ENCODE assay signal across 21 mouse cellular contexts in genomic region chr5:72844776-72845495, GRCm38 (mm10). TPM values are rescaled to one million over a fixed set of nuclear protein-coding genes. Genes with fewer than 3 reads are reported as not detected.
A peak's percentile ranks its signal among the peaks of the same experiment; 100 is the strongest.
DNase-seq lines count a peak whose midpoint lies in the region; ATAC-seq and TF ChIP-seq lines count a peak whose summit lies in the region.
"Had no signal": no experiment of that assay in that cellular context is flagged by ENCODE, and none has a peak within 500 bp of the region (broad histone marks: within the 10 kb centered on the region; RNA-seq: fewer than 3 reads in every experiment).

No protein-coding gene starts in this region.

- no peaks in the 10 kb centered on the region for H3K27me3 ChIP-seq in forebrain, embryonic 11.5 days (ENCODE audit: control insufficient read depth, insufficient read depth, low read length)
- H3K27me3 ChIP-seq in forebrain, embryonic 14.5 days (replicated peaks; ENCODE audit: control insufficient read depth, insufficient read depth, low read length): no peaks in the 10 kb centered on the region
- no peaks in the 10 kb centered on the region for H3K27me3 ChIP-seq in kidney, embryonic 15.5 days
- H3K27me3 ChIP-seq in midbrain, embryonic 11.5 days (ENCODE audit: control insufficient read depth, insufficient read depth, low read length): no peaks in the 10 kb centered on the region
- no peaks in the 10 kb centered on the region for H3K27me3 ChIP-seq in midbrain, postnatal 0 days (ENCODE audit: insufficient read depth, low read length)
- H3K27me3 ChIP-seq in intestine, postnatal 0 days (replicated peaks; ENCODE audit: control insufficient read depth, insufficient read depth, low read length): no peaks in the 10 kb centered on the region
- H3K27me3 ChIP-seq: hindbrain, embryonic 13.5 days; limb, embryonic 13.5 days; neural tube, embryonic 15.5 days; Patski had no signal

- 91% methylated on average over 7 of the region's 7 CpGs for WGBS in forebrain, embryonic 11.5 days
- WGBS in forebrain, embryonic 14.5 days: 81% methylated on average over 7 of the region's 7 CpGs
- WGBS in kidney, embryonic 15.5 days: 72% methylated on average over 7 of the region's 7 CpGs
- 87% methylated on average over 7 of the region's 7 CpGs for WGBS in midbrain, embryonic 11.5 days
- WGBS in midbrain, postnatal 0 days: 80% methylated on average over 7 of the region's 7 CpGs
- 48% methylated on average over 7 of the region's 7 CpGs for WGBS in intestine, postnatal 0 days

- no peak for TF ChIP-seq CTCF in midbrain, postnatal 0 days (IDR thresholded peaks at IDR 0.05)
- no peak for TF ChIP-seq CTCF in intestine, postnatal 0 days (IDR thresholded peaks at IDR 0.05; ENCODE audit: low read depth)

- no peak for ATAC-seq in forebrain, embryonic 11.5 days (replicated peaks; ENCODE audit: low FRiP score)
- ATAC-seq in forebrain, embryonic 14.5 days: no peak
- no peak for ATAC-seq in kidney, embryonic 15.5 days (replicated peaks; ENCODE audit: low FRiP score)
- ATAC-seq in midbrain, embryonic 11.5 days (ENCODE audit: low FRiP score): no peak
- no peak for ATAC-seq in midbrain, postnatal 0 days (ENCODE audit: low FRiP score)
- ATAC-seq in intestine, postnatal 0 days: no peak
- ATAC-seq: forebrain, embryonic 16.5 days; Patski had no signal

- H3K9me3 ChIP-seq in forebrain, embryonic 11.5 days (ENCODE audit: control insufficient read depth, low read length): peaks cover 2% of the 10 kb centered on the region; the same call in 1 of the 2 replicates
- peaks cover 4% of the 10 kb centered on the region; the same call in 1 of the 2 replicates for H3K9me3 ChIP-seq in forebrain, embryonic 14.5 days (replicated peaks; ENCODE audit: control insufficient read depth, low read length)
- no peaks in the 10 kb centered on the region; the same call in 1 of the 2 replicates for H3K9me3 ChIP-seq in kidney, embryonic 15.5 days (replicated peaks)
- no peaks in the 10 kb centered on the region for H3K9me3 ChIP-seq in midbrain, embryonic 11.5 days (ENCODE audit: control insufficient read depth, low read length)
- H3K9me3 ChIP-seq in midbrain, postnatal 0 days (ENCODE audit: low read length): no peaks in the 10 kb centered on the region
- H3K9me3 ChIP-seq in intestine, postnatal 0 days (ENCODE audit: control insufficient read depth): no peaks in the 10 kb centered on the region

- no peaks in the 10 kb centered on the region for H3K4me1 ChIP-seq in forebrain, embryonic 11.5 days (replicated peaks; ENCODE audit: control insufficient read depth, insufficient read depth, low read length)
- H3K4me1 ChIP-seq in forebrain, embryonic 14.5 days (ENCODE audit: control insufficient read depth, insufficient read depth, low read length): 0 out of 2 replicates have a peak, but pooled peaks cover 4% of the 10 kb centered on the region
- H3K4me1 ChIP-seq in kidney, embryonic 15.5 days: peaks cover 19% of the 10 kb centered on the region
- H3K4me1 ChIP-seq in midbrain, embryonic 11.5 days (ENCODE audit: control insufficient read depth, insufficient read depth, low read length): no peaks in the 10 kb centered on the region
- H3K4me1 ChIP-seq in midbrain, postnatal 0 days (ENCODE audit: insufficient read depth, low read length): no peaks in the 10 kb centered on the region
- 0 out of 2 replicates have a peak, but pooled peaks cover 17% of the 10 kb centered on the region for H3K4me1 ChIP-seq in intestine, postnatal 0 days (replicated peaks; ENCODE audit: control insufficient read depth, insufficient read depth, low read length)
- H3K4me1 ChIP-seq: midbrain, embryonic 10.5 days had no signal

- DNase-seq in forebrain, embryonic 11.5 days (ENCODE audit: low spot score): peak; percentile 14
- no peak for DNase-seq in forebrain, embryonic 14.5 days (ENCODE audit: low spot score)
- no peak for DNase-seq in kidney, postnatal 4 days
- DNase-seq in midbrain, embryonic 11.5 days (ENCODE audit: low spot score, missing footprints): peak; percentile 68
- no peak for DNase-seq in midbrain, postnatal 0 days (ENCODE audit: low spot score)
- DNase-seq in right cerebral cortex, adult 18-20 months: no peak
- DNase-seq: adrenal gland, postnatal 36 days; cerebellum, adult 9-10 months; gastrocnemius, postnatal 36 days; layer of hippocampus, adult 9-11 months; lung, postnatal 14 days; thymus, postnatal 25 days had no signal

- no peak overlapping the region for H3K9ac ChIP-seq in forebrain, embryonic 11.5 days (ENCODE audit: low read length)
- no peak overlapping the region for H3K9ac ChIP-seq in forebrain, embryonic 14.5 days (ENCODE audit: low read length)
- H3K9ac ChIP-seq in kidney, embryonic 15.5 days: no peak overlapping the region
- no peak overlapping the region for H3K9ac ChIP-seq in midbrain, embryonic 11.5 days (ENCODE audit: low read length)
- no peak overlapping the region for H3K9ac ChIP-seq in midbrain, postnatal 0 days (replicated peaks; ENCODE audit: low read length, poor library complexity, severe bottlenecking)
- no peak overlapping the region for H3K9ac ChIP-seq in intestine, postnatal 0 days (ENCODE audit: low read depth, low read length)
- H3K9ac ChIP-seq: hindbrain, embryonic 13.5 days; limb, embryonic 13.5 days; liver, embryonic 14.5 days; neural tube, embryonic 15.5 days had no signal

- H3K27ac ChIP-seq in forebrain, embryonic 11.5 days (ENCODE audit: low read depth, low read length): no peak overlapping the region
- H3K27ac ChIP-seq in forebrain, embryonic 14.5 days (ENCODE audit: low read depth, low read length): no peak overlapping the region
- 0 out of 2 replicates have a peak overlapping the region, but pooled peaks have one; percentile 48 for H3K27ac ChIP-seq in kidney, embryonic 15.5 days
- no peak overlapping the region for H3K27ac ChIP-seq in midbrain, embryonic 11.5 days (ENCODE audit: low read depth, low read length)
- no peak overlapping the region for H3K27ac ChIP-seq in midbrain, postnatal 0 days (ENCODE audit: low read depth, low read length)
- peak overlapping the region; percentile 22 for H3K27ac ChIP-seq in intestine, postnatal 0 days (ENCODE audit: low read depth, low read length)
- H3K27ac ChIP-seq: limb, embryonic 13.5 days; liver, embryonic 14.5 days; midbrain, embryonic 10.5 days had no signal

- H3K4me3 ChIP-seq in forebrain, embryonic 11.5 days (ENCODE audit: low read depth, low read length): no peak overlapping the region
- no peak overlapping the region for H3K4me3 ChIP-seq in forebrain, embryonic 14.5 days (ENCODE audit: low read depth, low read length)
- H3K4me3 ChIP-seq in kidney, embryonic 15.5 days (replicated peaks): no peak overlapping the region
- no peak overlapping the region for H3K4me3 ChIP-seq in midbrain, embryonic 11.5 days (ENCODE audit: low read depth, low read length)
- no peak overlapping the region for H3K4me3 ChIP-seq in midbrain, postnatal 0 days (ENCODE audit: low read depth, low read length)
- H3K4me3 ChIP-seq in intestine, postnatal 0 days (ENCODE audit: low read depth, low read length): no peak overlapping the region
- H3K4me3 ChIP-seq: hindbrain, embryonic 13.5 days; limb, embryonic 13.5 days; midbrain, embryonic 10.5 days; neural tube, embryonic 15.5 days had no signal

- no peak overlapping the region for H3K4me2 ChIP-seq in forebrain, embryonic 11.5 days (ENCODE audit: low read depth, low read length, severe bottlenecking)
- no peak overlapping the region for H3K4me2 ChIP-seq in forebrain, embryonic 14.5 days (ENCODE audit: low read length)
- no peak overlapping the region for H3K4me2 ChIP-seq in kidney, embryonic 15.5 days
- H3K4me2 ChIP-seq in midbrain, embryonic 11.5 days: no peak overlapping the region
- no peak overlapping the region for H3K4me2 ChIP-seq in midbrain, postnatal 0 days (ENCODE audit: low read depth, low read length, poor library complexity, severe bottlenecking)
- no peak overlapping the region for H3K4me2 ChIP-seq in intestine, postnatal 0 days (replicated peaks; ENCODE audit: low read depth)
- H3K4me2 ChIP-seq: hindbrain, embryonic 13.5 days; limb, embryonic 13.5 days; neural tube, embryonic 15.5 days had no signal

- no peaks in the 10 kb centered on the region for H3K36me3 ChIP-seq in forebrain, embryonic 11.5 days (ENCODE audit: control insufficient read depth, insufficient read depth, low read length)
- H3K36me3 ChIP-seq in forebrain, embryonic 14.5 days (ENCODE audit: control insufficient read depth, insufficient read depth, low read length): no peaks in the 10 kb centered on the region
- H3K36me3 ChIP-seq in kidney, embryonic 15.5 days: no peaks in the 10 kb centered on the region
- no peaks in the 10 kb centered on the region for H3K36me3 ChIP-seq in midbrain, embryonic 11.5 days (ENCODE audit: control insufficient read depth, insufficient read depth, low read length)
- no peaks in the 10 kb centered on the region for H3K36me3 ChIP-seq in midbrain, postnatal 0 days (ENCODE audit: insufficient read depth, low read length)
- no peaks in the 10 kb centered on the region for H3K36me3 ChIP-seq in intestine, postnatal 0 days (ENCODE audit: control insufficient read depth, insufficient read depth)
- H3K36me3 ChIP-seq: hindbrain, embryonic 13.5 days; limb, embryonic 13.5 days; midbrain, embryonic 10.5 days; neural tube, embryonic 15.5 days had no signal

RNA-seq across cellular contexts. Expression of gene Tec, which starts 23.3 kb away (rescaled TPM):
- 2.9 and 3.0 TPM in 2 replicates for polyA plus RNA-seq in forebrain, embryonic 11.5 days (2014; fragmentation: Nextera tagmentation; extraction: Ambion mirVana)
- 4.3 and 5.1 TPM in 2 replicates for polyA plus RNA-seq in forebrain, embryonic 14.5 days (2014; fragmentation: Nextera tagmentation; extraction: Ambion mirVana)
- polyA plus RNA-seq in kidney, embryonic 15.5 days (2015; fragmentation: Nextera tagmentation; extraction: Ambion mirVana): 8.4 and 8.6 TPM in 2 replicates
- polyA plus RNA-seq in midbrain, embryonic 11.5 days (2014; fragmentation: Nextera tagmentation; extraction: Ambion mirVana): 3.3 and 4.5 TPM in 2 replicates
- 3.9 and 5.4 TPM in 2 replicates for total RNA-seq in midbrain, postnatal 0 days (2014; rRNA removed)
- polyA plus RNA-seq in midbrain, postnatal 0 days (2015; fragmentation: Nextera tagmentation; extraction: Ambion mirVana): 2.3 TPM in 2 replicates
- polyA plus RNA-seq in intestine, postnatal 0 days (2015; fragmentation: Nextera tagmentation; extraction: Ambion mirVana): 12.4 and 14.7 TPM in 2 replicates

Comparison
In these comparisons a context has a peak if more than half of its experiments do, and no peak if none do; other contexts are left out.
1. DNase-seq: peak in forebrain, embryonic 11.5 days (single experiment) and midbrain, embryonic 11.5 days (single experiment); none in forebrain, embryonic 14.5 days (single experiment), kidney, postnatal 4 days (0 of 2), midbrain, postnatal 0 days (single experiment) and right cerebral cortex, adult 18-20 months (single experiment).
2. H3K27ac ChIP-seq: peak in kidney, embryonic 15.5 days (single experiment) and intestine, postnatal 0 days (single experiment); none in forebrain, embryonic 11.5 days (single experiment), forebrain, embryonic 14.5 days (single experiment), midbrain, embryonic 11.5 days (single experiment) and midbrain, postnatal 0 days (single experiment).